Mouse (Mus musculus): ENCODE measurements around the gene Ift52.

Gene Ift52

DNA sequence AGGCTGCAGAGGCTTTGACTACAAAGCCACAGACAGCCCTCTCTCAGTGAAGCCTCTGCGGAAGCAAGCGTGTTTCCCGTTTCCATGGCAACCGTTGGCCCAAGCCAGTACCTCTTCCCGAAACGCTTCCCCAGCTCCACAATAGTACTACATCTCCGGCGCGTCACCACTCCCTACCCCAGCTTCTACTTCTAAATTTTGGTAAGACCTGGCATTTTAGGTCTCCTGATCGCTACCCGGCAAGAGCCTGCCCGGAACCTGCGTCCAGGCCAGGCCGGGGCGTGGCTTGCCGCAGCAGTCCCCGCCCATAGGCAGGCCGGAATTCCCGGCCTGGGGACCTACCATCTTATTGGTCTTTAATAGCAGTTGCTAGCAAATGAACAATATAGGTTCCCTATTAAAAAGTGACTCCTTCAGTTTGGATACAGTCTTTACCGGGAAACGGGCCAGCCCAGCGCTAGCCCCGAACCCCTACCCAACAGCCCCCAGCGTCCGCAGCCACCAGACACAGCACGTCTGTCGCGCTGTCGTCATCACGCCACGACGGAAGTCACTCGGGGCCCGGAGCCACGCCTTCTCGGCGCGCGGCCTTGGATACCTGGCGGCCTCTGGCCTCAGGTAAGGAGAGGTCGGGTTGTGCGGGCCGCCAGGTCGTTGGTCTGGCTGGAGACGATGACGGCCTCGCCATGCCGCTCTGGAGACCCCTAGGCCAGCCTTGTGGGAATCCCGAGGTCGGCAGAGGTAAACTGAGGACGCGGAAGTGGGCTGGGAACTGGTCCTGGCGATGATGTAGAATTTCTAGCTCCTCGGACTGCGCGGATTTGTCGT is at the start of gene Ift52:
Gene Ift52 (plus strand): TSS at position 439 of the 828 bp plus-strand sequence.
- peak; percentile 96 for ATAC-seq (ENCODE audit: low TSS enrichment)

DNA sequence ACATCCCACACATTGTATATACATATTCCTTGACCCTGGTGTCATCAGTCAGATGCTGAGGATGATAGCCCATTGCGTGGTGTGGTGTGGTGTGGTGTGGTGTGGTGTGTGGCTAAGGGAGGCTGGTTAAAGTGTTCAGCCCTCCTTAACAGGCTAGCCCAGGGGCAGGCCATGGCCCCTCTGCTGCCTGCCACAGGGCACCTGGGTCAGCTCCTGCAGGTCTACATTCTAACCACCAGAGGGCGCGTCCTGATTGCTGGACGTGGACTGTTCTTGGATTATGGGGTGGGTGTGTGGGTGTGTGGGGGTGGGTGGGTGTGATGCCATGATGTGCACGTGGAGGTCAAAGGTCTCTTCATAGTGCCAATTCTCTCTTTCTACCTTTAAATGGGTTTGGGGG is 48.8 kb upstream of the Ift52 start:
- no peak for ATAC-seq (ENCODE audit: low TSS enrichment)

DNA sequence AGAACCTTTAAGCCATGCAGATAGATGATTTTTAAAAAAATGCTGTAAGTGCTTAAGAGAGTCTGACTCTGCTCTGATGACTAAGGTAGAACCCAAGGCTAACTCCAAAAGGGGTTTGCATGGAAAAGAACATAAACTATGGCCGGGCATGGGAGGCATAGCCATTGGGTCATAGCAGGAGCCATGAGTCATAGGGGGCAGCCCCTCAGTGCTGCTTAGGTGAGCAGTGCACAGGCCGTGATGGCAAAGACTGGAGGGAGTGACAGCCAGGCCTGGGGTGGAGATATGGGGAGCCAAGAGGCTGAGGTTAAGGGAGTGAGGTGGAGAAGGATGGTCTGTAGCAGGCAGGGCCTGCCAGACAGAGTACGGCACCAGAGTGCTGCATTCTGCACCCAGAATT is 48.1 kb upstream of the Ift52 start:
- no peak for ATAC-seq (ENCODE audit: low TSS enrichment)

DNA sequence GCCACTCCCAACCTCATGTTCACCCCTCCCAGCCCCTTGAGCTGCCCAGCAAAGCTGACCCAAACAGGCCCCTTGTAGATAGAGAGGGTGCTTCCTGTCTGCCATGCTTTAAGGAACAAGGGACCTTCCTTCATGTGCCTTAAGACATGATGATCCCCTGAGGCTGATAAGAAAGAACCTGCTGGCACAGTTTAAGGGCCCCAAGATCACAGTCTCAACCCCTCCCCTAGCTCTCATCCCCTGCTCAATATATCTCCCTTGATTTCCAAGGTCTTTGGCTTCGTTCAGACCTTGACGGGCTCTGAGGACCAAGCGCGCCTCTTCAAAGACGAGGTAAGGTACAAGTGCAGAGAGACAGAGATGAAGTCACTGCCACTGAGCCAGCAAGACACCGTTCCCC is 46.3 kb upstream of the Ift52 start:
- ATAC-seq (ENCODE audit: low TSS enrichment), result no peak

- ATAC-seq (ENCODE audit: low TSS enrichment), result no peak
Observed at GRCm38 (mm10) chr2:162972752-162973151, 44.4 kb upstream of the Ift52 start.

GRCm38 (mm10) chr2:162973206-162973605 is 43.9 kb upstream of the Ift52 start:
- no peak for ATAC-seq (ENCODE audit: low TSS enrichment)

DNA sequence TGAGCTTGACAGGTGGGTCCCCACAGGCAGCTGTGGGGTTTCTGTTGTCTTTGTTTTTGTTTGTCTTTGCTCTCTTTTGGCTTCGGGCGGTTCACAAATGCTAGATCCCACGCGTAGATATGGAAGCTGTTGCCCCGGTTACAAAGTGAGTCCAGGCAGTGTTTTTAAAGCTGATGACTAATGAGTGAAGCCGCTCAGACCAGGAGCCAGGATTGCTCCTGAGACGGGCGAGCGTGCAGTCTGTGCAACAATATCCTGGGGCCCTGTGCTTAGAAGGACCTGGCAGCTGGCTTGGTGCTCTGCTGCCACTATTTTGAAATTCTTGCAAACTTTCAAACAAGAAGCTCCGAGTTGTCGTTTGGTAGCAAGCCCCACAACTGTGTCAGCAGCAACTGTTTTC is 43.5 kb upstream of the Ift52 start:
- ATAC-seq (ENCODE audit: low TSS enrichment), result peak; percentile 2; the same call in 1 of the 2 replicates

DNA sequence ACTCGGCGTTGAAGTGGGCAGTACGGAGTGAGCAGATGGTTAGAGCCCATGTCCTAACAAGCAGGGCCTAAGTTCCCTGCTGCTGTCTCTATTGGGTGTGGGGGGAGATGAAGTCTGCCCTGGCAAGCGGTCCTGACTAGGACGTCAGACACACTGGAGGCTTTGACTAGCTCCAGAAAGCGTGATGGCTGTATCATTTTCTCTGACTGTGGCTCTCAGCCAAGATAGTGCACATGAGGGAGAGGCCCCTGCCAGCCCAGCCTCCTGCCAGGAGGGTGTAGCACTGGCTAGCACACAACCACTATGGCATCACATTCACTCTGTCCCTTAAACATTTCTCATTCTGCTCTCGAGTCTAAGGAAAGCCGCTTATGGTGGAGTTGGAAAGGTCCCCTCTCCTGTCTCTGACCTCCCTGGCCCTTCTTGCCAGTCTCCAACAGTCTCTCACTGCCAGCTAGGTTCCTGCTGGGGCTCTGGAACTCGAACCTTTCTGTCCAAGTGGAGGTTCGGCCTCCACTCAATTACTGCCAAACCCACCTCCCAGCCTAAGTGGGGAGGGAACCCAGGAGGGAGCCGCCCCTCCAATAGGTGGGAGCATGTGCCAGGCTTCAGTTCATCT is 41.9 kb upstream of the Ift52 start:
- peak; percentile 64 for ATAC-seq (ENCODE audit: low TSS enrichment)

GRCm38 (mm10) chr2:162976001-162976400 is 41.2 kb upstream of the Ift52 start:
- ATAC-seq (ENCODE audit: low TSS enrichment), result no peak

DNA sequence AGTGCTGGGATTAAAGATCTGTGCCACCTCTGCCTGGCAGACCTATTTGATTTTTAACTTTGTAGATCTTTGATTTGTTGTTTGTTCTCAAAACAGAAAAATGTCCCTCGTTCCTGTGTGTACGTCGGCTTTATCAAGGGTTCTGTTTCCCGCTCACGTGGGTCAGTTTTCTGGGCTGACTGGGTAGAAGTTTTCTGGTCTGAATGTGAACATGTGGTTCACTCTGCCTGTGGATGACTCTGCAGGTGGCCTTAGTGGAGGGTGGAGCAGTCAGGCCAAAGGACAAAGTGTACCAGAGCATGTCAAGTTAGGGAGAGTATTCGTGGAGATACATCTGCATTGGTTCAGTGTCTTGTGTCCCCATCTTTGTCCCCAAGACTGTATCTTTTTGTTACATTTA is 32.8 kb upstream of the Ift52 start:
- ATAC-seq (ENCODE audit: low TSS enrichment), result no peak

DNA sequence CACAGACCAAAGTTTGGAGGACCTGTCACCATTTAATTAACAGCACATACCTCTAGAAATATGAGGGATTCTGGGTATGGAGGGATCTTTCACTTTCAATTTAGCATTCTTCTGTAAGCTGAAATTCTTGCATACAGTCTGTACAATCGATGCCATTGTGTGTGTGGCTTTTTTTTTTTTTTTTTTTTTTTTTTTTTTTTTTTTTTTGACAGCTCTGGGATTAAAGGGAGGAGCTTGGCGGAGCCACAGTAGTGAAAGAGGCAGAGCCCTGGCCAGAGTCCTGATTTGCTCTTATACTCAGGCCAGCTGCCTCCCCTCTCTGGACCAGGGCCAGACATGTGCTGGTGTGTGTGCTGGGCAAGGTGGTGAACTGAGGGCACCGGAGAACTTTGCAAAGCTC is 31.2 kb upstream of the Ift52 start:
- no peak for ATAC-seq (ENCODE audit: low TSS enrichment)

- ATAC-seq (ENCODE audit: low TSS enrichment), result no peak
Observed at GRCm38 (mm10) chr2:162986764-162987163, 30.4 kb upstream of the Ift52 start.

GRCm38 (mm10) chr2:162987218-162987617 is 29.9 kb upstream of the Ift52 start, which contains the start of gene Sgk2:
Gene Sgk2 (plus strand): TSS chr2:162987330.
- no peak for ATAC-seq (ENCODE audit: low TSS enrichment)

GRCm38 (mm10) chr2:162988235-162988634 is 28.9 kb upstream of the Ift52 start:
- ATAC-seq (ENCODE audit: low TSS enrichment), result no peak

GRCm38 (mm10) chr2:162991394-162992083 is 25.6 kb upstream of the Ift52 start:
- ATAC-seq (ENCODE audit: low TSS enrichment), result peak; percentile 65

GRCm38 (mm10) chr2:162992084-162992437 is 25.1 kb upstream of the Ift52 start:
- no peak for ATAC-seq (ENCODE audit: low TSS enrichment)

GRCm38 (mm10) chr2:162993881-162994616 is 23.1 kb upstream of the Ift52 start:
- ATAC-seq (ENCODE audit: low TSS enrichment), result no peak

- peak; percentile 83 for ATAC-seq (ENCODE audit: low TSS enrichment)
Observed at GRCm38 (mm10) chr2:162998528-162999230, 18.5 kb upstream of the Ift52 start.

DNA sequence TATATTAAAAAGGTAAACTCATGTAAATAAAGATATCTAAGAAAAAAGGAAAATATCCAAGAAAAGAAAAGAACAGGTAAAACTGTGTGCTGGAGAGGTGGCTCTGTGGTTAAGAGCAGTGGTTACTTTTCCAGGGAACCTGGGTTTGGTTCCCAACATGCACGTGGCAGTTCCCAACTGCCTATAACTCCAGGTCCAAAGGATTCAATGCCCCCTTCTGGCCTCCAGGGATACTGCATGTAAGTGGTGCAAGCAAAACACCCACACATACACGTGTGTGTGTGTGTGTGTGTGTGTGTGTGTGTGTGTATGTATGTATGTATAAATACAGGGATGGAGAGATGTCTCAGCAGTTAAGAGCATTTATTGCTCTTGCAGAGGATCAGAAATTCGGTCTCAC is 17.4 kb upstream of the Ift52 start:
- no peak for ATAC-seq (ENCODE audit: low TSS enrichment)

GRCm38 (mm10) chr2:163001071-163001470 is 16.1 kb upstream of the Ift52 start:
- ATAC-seq (ENCODE audit: low TSS enrichment), result no peak

GRCm38 (mm10) chr2:163007299-163007698 is 9.9 kb upstream of the Ift52 start:
- no peak for ATAC-seq (ENCODE audit: low TSS enrichment)
